Mouse (Mus musculus) left cerebral cortex, adult 18-20 months (tissue): ENCODE measurements around the gene Rho. TPM values are rescaled to one million over a fixed set of nuclear protein-coding genes. Genes with fewer than 3 reads are reported as not detected.

Experiments used
- DNase-seq, 2 experiments: peaks; one replicate each; pipeline ENCODE4 v3.0.0; 2021 to 2022; ENCODE audit warnings: low spot score in 2 of 2, mixed read lengths in 1 of 2
- total RNA-seq, 2 experiments: library from RNA; stranded (reverse); gene quantifications; 2 replicates each; pipeline ENCODE4 v1.2.3; 2021

Gene Rho
- total RNA-seq, 2 experiments from 2014 or later, result 0.63 to 0.70 TPM

GRCm38 (mm10) chr6:115975606-115976005, 44.1 kb downstream of the Rho start:
- no peak for DNase-seq

- no peak for DNase-seq
Measured at GRCm38 (mm10) chr6:115977810-115978209, 46.3 kb downstream of the Rho start.

- no peak for DNase-seq
Measured at GRCm38 (mm10) chr6:115978596-115978995, 47.0 kb downstream of the Rho start.

GRCm38 (mm10) chr6:115982889-115983288, 51.3 kb downstream of the Rho start:
- DNase-seq, result no peak

GRCm38 (mm10) chr6:115983306-115984038, 51.9 kb downstream of the Rho start:
- DNase-seq, result no peak

- DNase-seq, result no peak
Measured at GRCm38 (mm10) chr6:115984580-115984979, 53.0 kb downstream of the Rho start.

GRCm38 (mm10) chr6:115985622-115986021, 54.1 kb downstream of the Rho start:
- DNase-seq, result no peak

GRCm38 (mm10) chr6:115986472-115987095, 55.0 kb downstream of the Rho start:
- no peak for DNase-seq

GRCm38 (mm10) chr6:115987096-115987747, 55.7 kb downstream of the Rho start:
- DNase-seq, result no peak

GRCm38 (mm10) chr6:115989032-115989431, 57.5 kb downstream of the Rho start:
- no peak for DNase-seq

- peak; percentile 54 for DNase-seq
Measured at GRCm38 (mm10) chr6:115989607-115990006, 58.1 kb downstream of the Rho start.

Other genes with a start within 250 kb of the Rho start
- gene Tmem40, start 169.3 kb upstream of the Rho start, total RNA-seq, result 1 to 10 TPM in 1 of 2 experiments, under 1 TPM in 1; 0.56 to 4.8 TPM
- gene Cand2, start 157.2 kb upstream of the Rho start, total RNA-seq, result 1 to 10 TPM; 2.0 to 2.4 TPM
- 100 to 1,000 TPM; 512 to 513 TPM for gene Rpl32, start 123.0 kb upstream of the Rho start, total RNA-seq
- gene Efcab12, start 93.3 kb upstream of the Rho start, total RNA-seq, result 1 to 10 TPM; 4.9 to 5.5 TPM
- 1 to 10 TPM; 9.5 to 9.9 TPM for gene Mbd4, start 78.4 kb upstream of the Rho start, total RNA-seq
- 10 to 100 TPM; 28.7 to 30.3 TPM for gene Ift122, start 78.3 kb upstream of the Rho start, total RNA-seq
- not detected for gene H1foo, start 13.2 kb downstream of the Rho start, total RNA-seq
- 100 to 1,000 TPM; 103 to 123 TPM for gene Plxnd1, start 63.3 kb downstream of the Rho start, total RNA-seq